Mouse (Mus musculus) frontal cortex, adult 2 months (tissue): ENCODE results near the gene Aph1a. TPM values are rescaled to one million over a fixed set of nuclear protein-coding genes. Genes with fewer than 3 reads are reported as not detected.
"Not testable (repeated sequence)": the region's sequence is repeated elsewhere in the genome, so short reads cannot be mapped to it uniquely, and the experiment has no call there.

Experiments used
- DNase-seq, 2 experiments: peaks; one replicate each; pipeline ENCODE4 v3.0.0; 2022; ENCODE audit warnings: low spot score in 1 of 2; ENCODE audit errors: extremely low spot score in 1 of 2
- polyA plus RNA-seq: library from polyadenylated mRNA; depleted of rRNA; stranded (reverse); fragments of >200 nt; gene quantifications from 2 replicates; pipeline ENCODE4 v1.2.3, GENCODE M21; 2012; rRNA removed

Aph1a gene
- polyA plus RNA-seq = 70.6 and 75.5 TPM in 2 replicates

DNA sequence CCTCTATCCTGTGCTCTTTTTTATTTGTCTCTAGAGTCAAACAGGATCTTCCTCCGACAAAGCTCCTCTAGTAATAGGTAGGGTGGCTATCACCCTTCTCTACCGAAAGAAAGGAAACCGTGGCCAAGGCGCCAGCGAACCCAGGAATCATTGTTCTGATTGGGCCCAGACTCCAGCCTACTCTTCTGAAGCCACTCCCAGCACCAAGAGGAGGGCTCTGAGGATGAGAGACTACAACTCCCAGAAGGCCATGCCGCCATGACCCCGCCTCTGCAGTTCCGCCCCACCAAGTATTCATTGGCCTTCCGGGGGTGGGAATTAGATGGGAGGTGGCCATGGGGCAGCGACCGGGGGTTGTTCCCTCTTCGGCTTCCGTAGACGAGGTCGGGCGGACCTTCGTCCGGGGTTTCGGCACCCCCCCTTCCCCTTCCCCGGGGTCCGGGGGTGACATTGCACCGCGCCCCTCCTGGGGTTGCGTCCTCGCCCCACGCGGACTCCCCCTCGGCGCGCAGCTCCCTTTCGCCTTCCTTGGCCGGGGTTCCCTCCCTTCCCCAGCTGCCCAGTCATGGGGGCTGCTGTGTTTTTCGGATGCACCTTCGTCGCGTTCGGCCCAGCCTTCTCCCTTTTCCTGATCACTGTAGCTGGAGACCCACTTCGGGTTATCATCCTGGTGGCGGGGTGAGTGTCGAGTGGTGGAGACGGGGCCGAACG, at the start of gene Aph1a:
TSS of gene Aph1a (plus strand) at position 364 of the 711 bp plus-strand sequence.
- DNase-seq = peak; percentile 97

DNA sequence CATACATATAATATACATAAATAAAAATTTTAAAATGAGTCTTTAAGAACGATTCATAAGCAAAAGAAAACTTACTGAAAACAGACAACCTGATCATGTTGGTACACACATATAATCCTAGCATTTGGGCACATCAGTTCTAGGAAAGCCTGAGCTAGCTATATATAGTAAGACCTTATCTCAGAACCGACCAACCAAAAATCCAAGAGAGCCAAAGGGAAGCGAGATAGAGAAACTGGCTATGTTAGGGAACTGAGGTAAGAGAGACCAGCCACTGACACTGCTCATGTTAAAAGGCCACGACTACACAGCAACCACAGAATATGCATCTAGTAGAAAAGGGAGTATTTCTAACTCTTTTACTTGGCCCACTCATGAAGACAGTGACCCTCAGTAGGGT, 43.2 kb upstream of the Aph1a start:
- DNase-seq = no peak

DNA sequence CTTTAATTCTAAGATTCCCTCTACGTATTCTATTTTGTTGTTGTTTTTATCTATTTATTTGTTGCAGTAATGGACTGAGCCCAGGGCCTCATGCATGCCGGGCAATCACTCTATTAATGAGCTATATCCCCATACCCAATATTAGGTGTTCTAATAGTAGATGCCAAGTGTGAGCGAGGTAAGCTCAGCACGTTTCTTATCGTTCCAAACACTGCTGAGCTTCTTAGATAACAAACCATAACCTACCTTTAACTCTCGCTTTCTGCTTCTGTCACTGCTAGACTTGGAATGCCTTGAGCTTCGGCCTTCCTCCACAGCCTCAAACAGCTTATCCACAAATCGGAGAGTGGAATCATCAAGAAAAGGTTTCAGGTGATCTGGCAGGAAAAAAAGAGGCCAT, 42.5 kb upstream of the Aph1a start:
- no peak for DNase-seq

DNA sequence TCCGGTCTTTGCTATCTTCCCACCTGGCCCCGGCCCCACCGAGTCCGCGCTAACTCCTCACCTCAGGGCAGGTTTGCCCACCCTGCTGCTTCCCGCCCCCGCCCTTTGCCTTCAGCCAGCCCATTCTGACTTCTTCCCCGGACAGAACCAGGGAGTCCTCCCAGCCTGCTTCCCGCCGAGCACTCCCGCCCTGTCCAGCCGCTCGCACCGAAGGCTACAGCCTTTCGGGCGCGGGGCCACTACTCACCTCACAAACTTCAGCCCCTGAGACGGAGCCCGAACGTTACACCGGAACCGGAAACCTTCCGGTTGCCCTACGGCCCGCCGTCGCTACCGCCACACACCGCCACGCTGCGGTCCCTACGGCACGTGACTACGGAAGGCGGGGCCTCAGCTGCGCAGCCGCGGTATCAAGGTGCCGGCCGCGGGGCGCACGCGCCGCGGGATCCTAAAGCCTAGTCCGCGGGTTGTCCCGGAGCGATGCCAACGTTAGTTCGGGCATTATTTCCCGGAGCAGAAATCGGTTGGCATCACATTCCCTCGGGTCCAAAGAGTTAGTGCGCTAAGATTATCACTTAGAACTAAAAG, 38.2 kb upstream of the Aph1a start, which contains the start of gene Prpf3:
TSS of gene Prpf3 (minus strand) at position 384 of the 588 bp plus-strand sequence.
- DNase-seq = peak; percentile 80 to 96

DNA sequence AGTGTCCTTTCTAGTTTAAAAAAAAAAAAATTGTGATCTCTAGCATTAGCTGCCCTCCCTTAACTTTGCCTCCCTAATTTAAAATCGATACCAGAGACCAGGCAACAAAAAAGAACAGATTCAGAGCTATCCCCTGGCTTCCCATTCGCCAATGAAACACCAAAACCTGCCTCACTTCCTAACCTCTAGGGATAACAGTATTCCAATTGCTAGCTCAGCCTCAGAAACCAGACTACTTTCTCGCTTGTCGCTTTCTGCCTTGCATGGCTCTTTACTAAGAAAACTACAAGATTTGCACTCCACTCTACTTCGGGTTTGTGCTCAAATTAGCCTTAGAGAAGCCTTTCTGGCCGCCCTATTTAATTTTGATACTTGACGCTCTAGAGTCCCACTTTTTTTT, 37.7 kb upstream of the Aph1a start:
- DNase-seq = no peak

DNA sequence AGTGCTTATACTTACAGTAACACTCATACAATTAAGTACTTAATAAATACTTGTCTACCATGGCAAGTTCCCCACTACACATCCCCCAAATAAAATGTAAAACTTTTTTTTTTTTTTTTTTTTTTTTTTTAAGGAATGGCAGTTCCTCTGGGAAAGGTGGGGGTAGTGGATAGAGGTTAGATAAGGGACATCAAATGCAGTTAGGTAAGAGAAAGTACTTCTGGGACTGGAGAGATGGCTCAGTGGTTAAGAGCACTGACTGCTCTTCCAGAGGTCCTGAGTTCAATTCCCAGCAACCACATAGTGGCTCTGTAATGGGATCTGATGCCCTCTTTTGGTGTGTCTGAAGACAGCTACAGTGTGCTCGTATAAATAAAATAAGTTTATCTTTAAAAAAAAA, 36.7 kb upstream of the Aph1a start:
- not testable (repeated sequence) for DNase-seq

DNA sequence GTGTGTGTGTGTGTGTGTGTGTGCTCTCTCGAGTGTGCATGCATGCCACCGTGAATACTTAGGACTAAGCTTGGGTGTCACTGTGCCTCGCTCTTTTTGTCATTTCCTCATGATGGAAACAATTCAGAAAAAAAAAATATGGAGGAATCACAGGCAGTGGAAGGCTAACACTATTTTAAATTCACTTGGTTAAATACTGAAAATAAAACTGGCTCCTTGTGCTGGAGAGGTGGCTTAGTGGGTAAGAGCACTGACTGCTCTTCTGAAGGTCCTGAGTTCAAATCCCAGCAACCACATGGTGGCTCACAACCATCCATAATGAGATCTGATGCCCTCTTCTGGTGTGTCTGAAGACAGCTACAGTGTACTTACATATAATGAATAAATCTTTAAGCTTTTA, 35.5 kb upstream of the Aph1a start:
- not testable (repeated sequence) for DNase-seq

DNA sequence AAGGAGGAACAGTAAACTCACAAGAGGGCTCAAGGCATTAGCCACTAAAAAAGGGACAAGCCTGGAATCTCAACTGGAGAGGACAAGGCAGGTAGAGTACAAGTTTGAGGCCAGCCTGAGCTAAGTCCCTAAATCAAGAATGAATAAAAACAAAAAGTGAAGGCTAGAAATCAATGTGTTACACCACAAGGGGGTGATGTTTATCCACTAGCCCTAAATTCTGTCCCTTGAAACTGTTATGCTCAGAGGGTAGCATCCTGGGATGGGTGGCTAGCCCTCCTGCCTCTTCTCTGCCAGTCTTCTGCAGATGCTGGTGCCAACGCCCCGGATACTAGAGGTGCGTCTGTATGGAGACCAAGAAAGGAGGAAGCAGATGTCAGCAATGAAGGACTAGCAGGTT, 33.4 kb upstream of the Aph1a start:
- no peak for DNase-seq

DNA sequence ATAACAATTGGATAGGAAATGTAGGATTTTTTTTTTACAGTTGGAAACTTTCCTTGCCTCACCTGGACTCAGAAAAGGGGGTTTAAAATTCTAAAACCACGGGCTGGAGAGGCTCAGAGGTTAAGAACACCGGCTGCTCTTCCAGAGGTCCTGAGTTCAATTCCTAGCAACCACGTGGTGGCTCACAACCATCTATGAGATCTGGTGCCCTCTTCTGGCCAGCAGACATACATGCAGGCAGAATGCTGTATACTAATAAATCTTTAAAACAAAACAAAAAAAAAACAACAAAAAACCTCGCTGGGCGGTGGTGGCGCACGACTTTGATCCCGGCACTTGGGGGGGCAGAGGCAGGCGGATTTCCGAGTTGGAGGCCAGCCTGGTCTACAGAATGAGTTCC, 32.6 kb upstream of the Aph1a start:
- no peak for DNase-seq

DNA sequence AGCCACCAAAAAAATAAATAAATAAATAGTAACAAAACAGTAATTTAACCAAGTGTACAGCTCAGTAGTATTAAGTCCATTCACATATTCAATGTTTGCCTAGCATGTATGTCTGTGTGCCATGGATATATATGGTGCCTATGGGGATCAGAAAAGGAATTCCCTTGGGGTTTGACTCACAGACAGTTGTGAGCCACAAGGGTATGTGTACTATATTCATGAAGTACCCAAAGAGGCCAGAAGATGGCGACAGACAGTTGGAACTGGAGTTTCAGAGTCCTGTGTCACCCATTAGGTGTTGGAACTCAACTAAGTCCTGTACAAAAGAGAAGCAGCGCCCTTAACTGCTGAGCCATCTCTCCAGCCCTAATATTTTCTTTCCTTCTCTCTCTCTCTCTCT, 32.0 kb upstream of the Aph1a start:
- DNase-seq = peak; percentile 46 to 90

DNA sequence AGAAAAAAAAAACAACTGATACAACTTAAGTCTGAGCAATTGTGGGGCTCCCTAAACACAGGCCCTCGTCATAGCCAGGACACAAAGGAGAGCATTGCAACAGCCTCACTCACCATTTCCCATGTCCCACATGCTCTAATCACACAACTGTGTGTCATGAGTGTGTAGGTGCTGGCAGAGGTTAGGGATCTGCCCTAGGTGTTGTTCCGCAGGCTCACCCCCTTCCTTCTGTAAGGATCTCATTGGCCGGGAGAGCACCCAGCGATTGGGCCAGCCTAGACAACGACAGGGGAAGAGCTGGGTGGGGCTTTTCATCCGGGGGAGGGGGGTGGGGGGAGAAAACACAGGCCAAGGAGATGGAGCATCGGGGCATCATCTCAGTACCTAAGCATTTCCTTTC, 30.2 kb upstream of the Aph1a start:
- DNase-seq = no peak

DNA sequence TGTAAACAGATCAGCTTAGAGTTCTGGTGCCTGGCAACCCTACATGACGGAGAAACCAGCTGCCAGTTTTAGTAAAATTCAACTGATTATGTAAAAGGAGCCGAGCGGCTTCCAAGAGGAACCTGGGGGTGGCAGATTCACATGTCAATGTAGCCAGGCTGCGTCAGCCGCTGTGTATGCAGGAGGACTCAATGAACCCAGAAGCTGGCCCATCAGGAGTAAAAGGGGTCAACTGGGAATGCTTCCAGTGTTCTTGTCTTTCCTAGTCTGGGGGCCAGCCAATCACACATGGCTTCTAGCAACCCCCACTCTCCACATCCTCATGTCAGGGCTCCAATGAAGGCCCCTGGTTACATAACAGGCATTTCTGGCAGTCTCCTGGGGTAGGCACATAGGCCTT, 28.7 kb upstream of the Aph1a start:
- DNase-seq = peak; percentile 86 to 91

DNA sequence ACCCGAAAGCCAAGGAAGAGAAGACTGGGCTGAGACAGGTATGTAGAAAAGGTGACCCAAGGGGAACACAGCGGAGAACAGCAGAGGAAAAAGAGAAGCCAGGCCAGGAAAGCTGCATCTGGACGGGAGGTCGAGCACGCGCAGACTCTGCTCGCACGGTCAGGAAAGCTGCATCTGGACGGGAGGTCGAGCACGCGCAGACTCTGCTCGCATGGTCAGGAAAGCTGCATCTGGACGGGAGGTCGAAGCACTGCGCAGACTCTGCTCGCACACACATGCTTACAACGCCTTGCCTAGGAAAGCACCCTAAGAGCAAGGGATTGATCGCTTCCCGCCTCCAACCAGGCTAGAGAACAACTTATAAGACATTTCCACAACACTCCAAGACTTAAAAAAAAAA, 28.2 kb upstream of the Aph1a start:
- no peak for DNase-seq

DNA sequence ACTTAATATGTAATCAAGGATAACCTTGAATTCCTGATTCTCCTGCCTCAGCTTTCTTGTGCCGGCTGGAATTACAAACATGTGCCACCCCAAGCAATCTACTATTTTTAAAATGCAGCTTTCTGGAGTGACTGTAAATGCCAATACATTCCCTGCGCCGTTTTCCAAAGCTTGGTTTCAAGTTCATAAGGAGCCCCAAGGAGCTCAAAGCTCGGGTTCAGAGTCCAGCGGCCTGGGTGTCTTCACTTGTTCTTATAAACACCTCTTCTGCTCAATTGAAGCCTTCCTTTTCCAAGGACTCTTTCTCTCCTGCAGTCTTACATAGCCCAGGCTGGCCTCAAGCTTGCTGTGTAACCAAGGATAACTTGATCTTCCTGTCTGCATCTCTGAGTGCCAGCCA, 27.7 kb upstream of the Aph1a start:
- DNase-seq = no peak

DNA sequence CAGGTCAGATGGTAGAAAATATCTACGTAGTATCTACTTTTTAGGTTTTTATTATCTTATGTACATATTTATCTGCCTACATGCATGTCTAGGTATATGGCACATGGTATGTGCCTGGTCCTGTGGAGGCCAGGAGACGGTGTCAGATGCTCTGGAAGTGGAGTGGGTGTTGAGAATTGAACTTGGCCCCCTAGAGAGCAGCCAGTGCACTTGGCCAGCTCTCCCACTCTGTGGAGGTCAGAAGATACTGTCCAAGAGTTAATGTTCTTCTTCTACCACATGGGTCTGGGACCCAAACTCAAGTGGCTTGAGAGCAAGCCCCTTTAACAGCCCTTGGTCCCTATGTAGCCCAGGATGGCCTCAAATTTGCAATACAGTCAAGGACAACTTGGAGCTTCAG, 26.4 kb upstream of the Aph1a start:
- no peak for DNase-seq

DNA sequence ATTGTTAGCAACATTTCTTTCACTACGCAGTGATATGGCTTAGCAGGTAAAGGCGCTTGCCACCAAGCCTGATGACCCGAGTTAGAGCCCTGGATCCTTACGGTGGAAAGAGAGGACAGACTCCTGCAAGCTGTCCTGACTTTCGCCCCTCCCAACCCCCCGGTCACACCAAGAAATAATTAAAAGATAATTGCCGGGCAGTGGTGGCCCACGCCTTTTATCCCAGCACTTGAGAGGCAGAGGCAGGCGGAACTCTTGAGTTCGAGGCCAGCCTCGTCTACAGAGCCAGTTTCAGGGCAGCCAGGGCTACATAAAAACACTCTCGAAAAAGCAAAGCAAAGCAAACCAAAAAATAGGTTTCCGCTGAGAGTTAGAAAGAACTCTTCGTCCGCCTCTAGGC, 22.8 kb upstream of the Aph1a start:
- no peak for DNase-seq

DNA sequence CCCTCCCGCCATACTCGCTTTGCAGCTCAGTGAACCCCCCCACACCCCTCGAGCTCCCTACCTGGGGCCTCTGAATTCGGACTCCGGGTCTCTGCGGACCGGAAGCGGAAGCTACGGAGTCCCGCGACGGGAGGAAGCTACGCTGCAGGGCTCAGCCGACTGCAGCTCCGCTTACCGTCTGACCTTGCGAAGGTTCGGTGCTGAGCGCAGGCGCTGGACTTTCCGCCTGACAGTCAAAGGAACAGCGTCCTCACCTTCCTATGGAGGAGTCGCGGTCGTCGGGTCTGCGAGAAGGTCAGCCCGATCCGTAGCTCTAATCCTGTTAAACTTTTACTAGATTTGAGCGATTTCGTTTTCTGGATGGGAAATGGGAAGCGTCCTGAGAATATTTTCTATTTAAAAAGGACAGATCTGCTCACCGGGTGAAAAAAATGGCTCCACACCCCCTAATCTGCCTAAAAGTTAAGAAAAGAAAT, 22.3 kb upstream of the Aph1a start, which contains the start of gene Mrps21:
TSS of gene Mrps21 (minus strand) at position 128 of the 476 bp plus-strand sequence.
- DNase-seq = peak; percentile 75 to 89

DNA sequence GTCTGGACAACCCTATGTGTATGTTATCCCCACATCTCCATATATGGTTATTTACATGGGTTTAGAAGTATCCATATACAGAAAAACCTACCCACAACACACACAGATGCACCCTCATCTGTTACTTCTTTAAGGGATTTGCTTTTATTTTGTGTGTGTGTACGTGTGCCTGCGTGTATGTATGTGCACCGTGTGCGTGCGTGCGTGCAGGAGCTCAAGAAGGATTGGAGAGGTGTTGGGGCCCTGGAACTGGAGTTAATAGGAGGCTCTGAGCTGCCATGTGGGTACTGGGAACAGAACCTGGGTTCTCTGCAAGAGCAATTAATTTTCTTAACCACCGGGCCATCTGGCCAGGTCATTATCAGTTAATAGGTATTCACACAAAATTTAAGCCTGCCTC, 21.7 kb upstream of the Aph1a start:
- DNase-seq = no peak

DNA sequence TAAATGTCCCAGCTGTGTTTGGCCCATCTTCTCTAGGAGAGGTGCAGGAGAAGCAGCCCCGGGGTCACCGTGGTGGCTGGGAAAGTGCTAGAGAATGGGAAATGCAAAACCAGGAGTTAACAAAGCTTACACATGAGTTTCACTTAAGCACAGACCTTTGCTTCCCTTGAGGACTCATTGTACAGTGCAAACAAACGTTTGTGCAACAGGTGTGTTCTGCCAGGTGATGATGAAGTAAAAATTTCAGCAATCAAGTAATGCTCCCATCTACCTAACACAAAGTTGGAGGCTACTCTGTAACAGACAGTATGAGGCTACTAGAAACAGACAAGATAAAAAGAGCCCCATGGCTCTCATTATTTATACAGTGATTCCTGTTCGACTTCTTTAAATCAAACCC, 14.7 kb upstream of the Aph1a start:
- DNase-seq = no peak

DNA sequence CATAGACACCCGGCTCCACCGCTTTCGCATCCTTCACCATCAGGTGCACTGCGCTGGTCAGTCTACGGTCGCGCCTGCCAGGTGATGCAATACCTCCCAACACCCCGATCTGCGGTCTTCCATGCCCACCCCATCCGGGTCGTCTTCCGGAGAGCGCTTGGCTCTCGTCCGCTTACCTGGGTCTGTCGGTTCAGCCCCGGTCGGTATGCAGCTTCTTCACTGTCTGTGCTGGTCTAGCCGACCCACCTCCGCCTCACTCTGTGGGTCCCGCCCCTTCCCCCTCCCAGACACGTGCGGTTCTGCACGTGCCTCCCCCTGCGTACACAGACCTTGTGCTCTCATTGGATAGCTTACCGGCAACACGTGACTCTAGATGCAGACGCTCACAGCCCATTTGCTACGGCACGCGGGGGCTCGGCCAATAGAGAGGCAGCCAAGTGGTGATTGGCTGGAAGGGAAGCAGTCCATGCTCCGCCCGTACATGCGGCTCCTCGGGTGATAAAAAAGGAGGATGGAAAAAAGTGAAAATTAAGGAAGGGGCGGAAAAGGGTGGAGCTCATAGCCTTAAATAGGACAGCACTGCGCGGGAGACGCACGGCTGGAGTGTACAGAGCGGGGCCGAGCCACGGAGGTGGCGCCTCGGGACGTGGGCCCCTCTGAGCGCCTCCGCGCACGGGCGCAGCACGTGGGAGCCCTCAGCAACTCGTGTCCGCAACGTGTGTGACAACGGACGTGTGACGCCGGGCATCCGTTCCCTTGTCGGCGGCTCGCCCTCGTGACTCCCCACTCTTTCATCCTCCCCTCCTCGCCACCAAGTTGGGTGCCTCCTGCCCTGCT, 11.6 kb upstream of the Aph1a start, which contains the start of gene Ciart:
TSS of gene Ciart (minus strand) at position 273 of the 837 bp plus-strand sequence.
- peak; percentile 96 to 97 for DNase-seq

DNA sequence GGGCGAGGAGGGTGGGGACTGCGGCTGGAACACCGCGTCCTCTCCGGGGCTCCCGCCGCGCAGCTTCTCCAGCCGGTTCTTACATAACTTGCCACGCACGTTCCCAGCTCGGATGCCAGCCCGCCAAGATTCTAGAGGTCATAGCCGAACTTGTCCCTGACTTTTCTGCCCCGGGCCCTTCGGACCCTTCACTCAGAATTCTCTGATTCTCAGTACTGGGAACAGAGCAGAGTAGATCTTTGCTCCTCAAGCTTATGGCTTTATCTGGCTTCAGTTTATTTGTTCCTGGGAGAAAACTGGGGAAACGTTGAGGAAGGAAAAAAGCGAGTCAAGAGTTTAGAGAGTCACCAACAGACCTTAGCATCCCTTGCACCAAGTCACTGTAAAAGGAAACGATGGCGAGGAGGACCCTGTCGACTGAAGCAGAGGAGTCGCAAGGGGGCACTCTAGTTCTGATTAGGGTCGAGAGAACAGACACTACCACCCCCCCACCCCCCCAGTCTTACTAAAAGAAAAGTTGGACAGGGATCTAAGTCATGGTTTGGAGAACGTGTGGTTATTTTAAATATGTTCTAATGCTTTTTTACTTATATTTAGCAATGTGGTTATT, 10.8 kb upstream of the Aph1a start:
- peak; percentile 56 to 82 for DNase-seq
